Mouse (Mus musculus): ENCODE data around the gene Nmrk1.

Nmrk1 gene

GRCm38 (mm10) chr19:18653058-18653457 lies 21.3 kb downstream of the Nmrk1 start:
- no peak for ATAC-seq (ENCODE audit: low TSS enrichment)

GRCm38 (mm10) chr19:18654330-18654729 lies 22.6 kb downstream of the Nmrk1 start:
- ATAC-seq (ENCODE audit: low TSS enrichment): no peak

- no peak for ATAC-seq (ENCODE audit: low TSS enrichment)
These were observed 23.2 kb downstream of the Nmrk1 start for GRCm38 (mm10) chr19:18654984-18655383.

GRCm38 (mm10) chr19:18655999-18656398 lies 24.2 kb downstream of the Nmrk1 start:
- no peak for ATAC-seq (ENCODE audit: low TSS enrichment)

GRCm38 (mm10) chr19:18658473-18658872 lies 26.7 kb downstream of the Nmrk1 start:
- ATAC-seq (ENCODE audit: low TSS enrichment): no peak

- ATAC-seq (ENCODE audit: low TSS enrichment): no peak
These were observed 27.6 kb downstream of the Nmrk1 start for GRCm38 (mm10) chr19:18659349-18659748.

- no peak for ATAC-seq (ENCODE audit: low TSS enrichment)
These were observed 28.7 kb downstream of the Nmrk1 start for GRCm38 (mm10) chr19:18660466-18660865.

- ATAC-seq (ENCODE audit: low TSS enrichment): peak; percentile 41; the same call in 1 of the 2 replicates
These were observed 29.9 kb downstream of the Nmrk1 start for GRCm38 (mm10) chr19:18661683-18662082.

- ATAC-seq (ENCODE audit: low TSS enrichment): no peak
These were observed 32.2 kb downstream of the Nmrk1 start for GRCm38 (mm10) chr19:18663904-18664303.

GRCm38 (mm10) chr19:18666966-18667365 lies 35.2 kb downstream of the Nmrk1 start:
- no peak for ATAC-seq (ENCODE audit: low TSS enrichment)

GRCm38 (mm10) chr19:18669551-18669950 lies 37.8 kb downstream of the Nmrk1 start:
- ATAC-seq (ENCODE audit: low TSS enrichment): no peak

- peak; percentile 97 for ATAC-seq (ENCODE audit: low TSS enrichment)
These were observed 38.9 kb downstream of the Nmrk1 start, which contains the start of gene Carnmt1 for GRCm38 (mm10) chr19:18670608-18671007. TSS of gene Carnmt1 (plus strand) at chr19:18670764.

GRCm38 (mm10) chr19:18671056-18671741 lies 39.4 kb downstream of the Nmrk1 start:
- peak; percentile 48 for ATAC-seq (ENCODE audit: low TSS enrichment)

GRCm38 (mm10) chr19:18672498-18672897 lies 40.7 kb downstream of the Nmrk1 start:
- ATAC-seq (ENCODE audit: low TSS enrichment): no peak

GRCm38 (mm10) chr19:18673116-18673515 lies 41.4 kb downstream of the Nmrk1 start:
- no peak for ATAC-seq (ENCODE audit: low TSS enrichment)

GRCm38 (mm10) chr19:18682142-18682541 lies 50.4 kb downstream of the Nmrk1 start:
- ATAC-seq (ENCODE audit: low TSS enrichment): no peak

- ATAC-seq (ENCODE audit: low TSS enrichment): peak; percentile 52; the same call in 1 of the 2 replicates
These were observed 55.8 kb downstream of the Nmrk1 start for GRCm38 (mm10) chr19:18687556-18687955.

GRCm38 (mm10) chr19:18692176-18692575 lies 60.4 kb downstream of the Nmrk1 start:
- ATAC-seq (ENCODE audit: low TSS enrichment): no peak

- no peak for ATAC-seq (ENCODE audit: low TSS enrichment)
These were observed 61.0 kb downstream of the Nmrk1 start for GRCm38 (mm10) chr19:18692768-18693167.

GRCm38 (mm10) chr19:18695116-18695515 lies 63.4 kb downstream of the Nmrk1 start:
- ATAC-seq (ENCODE audit: low TSS enrichment): no peak

GRCm38 (mm10) chr19:18695552-18695951 lies 63.8 kb downstream of the Nmrk1 start:
- ATAC-seq (ENCODE audit: low TSS enrichment): no peak

All from frontal cortex, adult (tissue).